Mouse (Mus musculus): ENCODE measurements around the gene Lrrtm3.

DNA sequence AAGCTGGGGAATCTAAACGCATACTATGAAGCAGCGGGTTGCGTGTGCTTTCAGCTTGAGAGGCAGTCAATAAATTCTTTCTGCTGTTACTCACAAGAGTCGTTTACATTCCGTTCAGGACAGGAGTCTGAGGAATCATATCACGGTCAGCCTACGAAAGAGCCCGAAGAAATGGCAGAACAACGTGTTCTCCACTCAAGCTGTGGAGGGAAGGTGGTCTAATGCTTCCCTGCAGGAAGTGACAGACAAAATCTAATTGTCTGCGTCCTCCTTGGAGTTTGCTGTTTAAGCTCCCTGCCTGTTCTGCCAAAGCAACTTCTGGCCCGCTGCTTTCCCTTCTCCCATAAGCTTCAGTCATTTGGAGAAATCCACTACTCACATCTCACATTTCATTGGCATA is 112.0 kb downstream of the Lrrtm3 start:
- TF ChIP-seq CTCF (conservative IDR thresholded peaks at IDR 0.05; ENCODE audit: insufficient read depth, insufficient read length, low read depth, low read length), result no peak
- TF ChIP-seq POLR2A (IDR thresholded peaks at IDR 0.05; ENCODE audit: low read depth, low read length), result no peak
